Mouse (Mus musculus): ENCODE results near the gene Meis1. TPM values are rescaled to one million over a fixed set of nuclear protein-coding genes. Genes with fewer than 3 reads are reported as not detected.
A peak's percentile ranks its signal among the peaks of the same experiment; 100 is the strongest.

Meis1 gene
- total RNA-seq, 4 experiments from 2014 or later: 47.3 to 67.8 (median 55.1) TPM

- peak; percentile 21 for DNase-seq
Observed at GRCm38 (mm10) chr11:18875911-18876885, 142.6 kb downstream of the Meis1 start.

- DNase-seq: no peak
Observed at GRCm38 (mm10) chr11:18875001-18875902, 143.5 kb downstream of the Meis1 start.

- peak; percentile 31 for DNase-seq
Observed at GRCm38 (mm10) chr11:18874278-18875000, 144.3 kb downstream of the Meis1 start.

- DNase-seq: no peak
Observed at GRCm38 (mm10) chr11:18873451-18874277, 145.1 kb downstream of the Meis1 start.

GRCm38 (mm10) chr11:18872793-18873192 lies 146.0 kb downstream of the Meis1 start:
- DNase-seq: no peak

- no peak for DNase-seq
Observed at GRCm38 (mm10) chr11:18872118-18872751, 146.6 kb downstream of the Meis1 start.

- peak; percentile 33 for DNase-seq
Observed at GRCm38 (mm10) chr11:18871170-18872081, 147.4 kb downstream of the Meis1 start.

- no peak for DNase-seq
Observed at GRCm38 (mm10) chr11:18870121-18870931, 148.5 kb downstream of the Meis1 start.

GRCm38 (mm10) chr11:18869429-18869969 lies 149.3 kb downstream of the Meis1 start:
- no peak for DNase-seq

GRCm38 (mm10) chr11:18867665-18868064 lies 151.1 kb downstream of the Meis1 start:
- no peak for DNase-seq

GRCm38 (mm10) chr11:18866198-18866836 lies 152.5 kb downstream of the Meis1 start:
- DNase-seq: no peak

- no peak for DNase-seq
Observed at GRCm38 (mm10) chr11:18850772-18851171, 168.0 kb downstream of the Meis1 start.

- DNase-seq: no peak
Observed at GRCm38 (mm10) chr11:18847650-18848049, 171.1 kb downstream of the Meis1 start.

- DNase-seq: no peak
Observed at GRCm38 (mm10) chr11:18846472-18846871, 172.3 kb downstream of the Meis1 start.

- no peak for DNase-seq
Observed at GRCm38 (mm10) chr11:18845900-18846299, 172.9 kb downstream of the Meis1 start.

GRCm38 (mm10) chr11:18845466-18845865 lies 173.3 kb downstream of the Meis1 start:
- DNase-seq: no peak

GRCm38 (mm10) chr11:18830087-18830486 lies 188.7 kb downstream of the Meis1 start:
- DNase-seq: no peak

Measured in adrenal gland, adult 8-10 months (tissue).